Mouse (Mus musculus) 3T3-L1 (cell line): ENCODE data around the gene Olfr818.
"Not testable (repeated sequence)": the region's sequence is repeated elsewhere in the genome, so short reads cannot be mapped to it uniquely, and the experiment has no call there.

Experiments used
- DNase-seq: peaks from one replicate; pipeline ENCODE4 v3.0.0-alpha.2; 2015; ENCODE audit warnings: low read depth, low spot score

The Olfr818 gene

GRCm38 (mm10) chr10:129949000-129949399, at the start of gene Olfr818:
TSS of gene Olfr818 (minus strand) at chr10:129949100.
- no peak for DNase-seq

- not testable (repeated sequence) for DNase-seq
Observed at GRCm38 (mm10) chr10:129984962-129985361, 36.1 kb upstream of the Olfr818 start, which contains the start of gene Gm10310. TSS of gene Gm10310 (minus strand) at chr10:129985062.

GRCm38 (mm10) chr10:129981867-129982266, 33.0 kb upstream of the Olfr818 start:
- DNase-seq = not testable (repeated sequence)

- not testable (repeated sequence) for DNase-seq
Observed at GRCm38 (mm10) chr10:129976040-129976439, 27.1 kb upstream of the Olfr818 start, which contains the start of gene Olfr247. TSS of gene Olfr247 (minus strand) at chr10:129976140.

GRCm38 (mm10) chr10:129972994-129973393, 24.1 kb upstream of the Olfr818 start:
- not testable (repeated sequence) for DNase-seq

- DNase-seq = not testable (repeated sequence)
Observed at GRCm38 (mm10) chr10:129967166-129967565, 18.3 kb upstream of the Olfr818 start, which contains the start of gene Olfr819. TSS of gene Olfr819 (minus strand) at chr10:129967266.

- not testable (repeated sequence) for DNase-seq
Observed at GRCm38 (mm10) chr10:129966232-129966631, 17.3 kb upstream of the Olfr818 start.

- DNase-seq = no peak
Observed at GRCm38 (mm10) chr10:129915497-129915896, 33.4 kb downstream of the Olfr818 start, which contains the start of gene Olfr816. TSS of gene Olfr816 (minus strand) at chr10:129915597.

- DNase-seq = not testable (repeated sequence)
Observed at GRCm38 (mm10) chr10:129905767-129906166, 43.1 kb downstream of the Olfr818 start, which contains the start of gene Olfr815. TSS of gene Olfr815 (minus strand) at chr10:129905867.
